Mouse (Mus musculus): ENCODE data around the gene Mrpl10. TPM values are rescaled to one million over a fixed set of nuclear protein-coding genes. Genes with fewer than 3 reads are reported as not detected.

Gene Mrpl10
- polyA plus RNA-seq, 1 experiment = 57.6 TPM

DNA sequence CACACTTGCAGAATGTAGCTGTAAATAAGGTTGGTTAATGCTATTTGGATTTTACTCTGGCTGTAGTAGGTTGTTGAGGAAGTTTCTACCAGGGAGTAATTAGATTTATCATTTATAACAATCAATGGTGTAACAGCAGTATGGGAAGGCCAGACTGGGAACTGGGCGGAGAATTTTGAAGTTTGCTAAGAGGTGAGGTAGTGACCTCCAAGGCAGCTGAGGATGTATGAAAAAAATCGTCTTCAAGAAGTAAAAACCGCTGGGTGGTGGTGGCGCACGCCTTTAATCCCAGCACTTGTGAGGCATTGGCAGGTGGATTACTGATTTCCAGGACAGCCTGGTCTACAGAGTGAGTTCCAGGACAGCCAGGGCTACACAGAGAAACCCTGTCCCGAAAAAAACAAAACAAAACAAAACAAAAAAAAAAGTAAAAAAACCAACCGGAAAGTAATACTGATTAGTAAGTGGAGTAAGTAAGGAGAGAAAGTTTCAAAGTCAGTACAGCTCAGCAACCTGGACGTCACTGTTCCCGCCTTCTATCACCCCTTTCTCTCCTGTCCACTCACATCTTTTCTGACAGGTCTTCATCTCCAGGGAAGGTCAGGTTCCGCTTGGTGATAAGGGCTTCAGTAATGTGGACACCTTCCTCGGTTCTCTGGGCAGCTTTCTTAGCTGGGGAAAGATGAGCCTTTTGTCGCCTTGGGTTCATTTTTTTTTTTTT lies 899 bp upstream of the Mrpl10 start:
- Histone ChIP-seq H3K27ac (ENCODE audit: insufficient read depth, low read length) (no peak overlapping the region), H3K27me3 (ENCODE audit: control insufficient read depth, insufficient read depth, low read length) (no peaks in the 10 kb centered on the region), H3K4me1 (ENCODE audit: control insufficient read depth, insufficient read depth, insufficient read length) (peaks cover 2% of the 10 kb centered on the region; the same call in 1 of the 2 replicates), H3K4me3 (ENCODE audit: extremely low read depth, insufficient read depth, insufficient read length) (no peak overlapping the region), H3K36me3 (ENCODE audit: control insufficient read depth, insufficient read depth, low read length) (no peaks in the 10 kb centered on the region; the same call in none of the 2 replicates)
- TF ChIP-seq CTCF (IDR thresholded peaks at IDR 0.05; ENCODE audit: extremely low read depth, insufficient read depth, insufficient read length, insufficient replicate concordance) (no peak), POLR2A (IDR thresholded peaks at IDR 0.05; ENCODE audit: low read depth, low read length) (no peak)
- DNase-seq (ENCODE audit: low read depth in 1 of 2, low spot score in 2 of 2) = no peak
- 42% methylated on average over 12 of the region's 12 CpGs for WGBS

DNA sequence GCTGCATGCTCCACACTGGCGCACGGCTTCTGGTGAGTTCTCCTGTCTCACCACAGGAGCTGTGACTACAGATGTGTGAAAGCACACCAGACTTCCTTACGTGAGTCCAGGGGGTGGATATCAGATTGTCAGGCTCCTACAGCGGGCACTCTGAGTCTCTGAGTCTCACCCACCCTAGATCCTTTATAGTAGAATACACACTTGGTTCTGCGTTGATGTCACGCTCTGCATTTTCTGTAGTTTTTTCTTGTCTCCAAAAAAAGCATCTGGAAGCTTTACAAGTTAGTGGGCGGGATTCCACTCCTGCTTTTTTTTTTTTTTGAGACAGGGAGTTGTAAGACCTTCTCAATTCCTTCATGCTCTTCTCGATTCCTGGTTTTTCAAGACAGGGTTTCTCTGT lies 3.5 kb downstream of the Mrpl10 start:
- 90% methylated on average over 8 of the region's 8 CpGs for WGBS
- no peaks in the 10 kb centered on the region for H3K27me3 ChIP-seq (ENCODE audit: control insufficient read depth, insufficient read depth, low read length)
- peaks cover 5% of the 10 kb centered on the region for H3K36me3 ChIP-seq (ENCODE audit: control insufficient read depth, insufficient read depth, low read length)

GRCm38 (mm10) chr11:97045861-97046260 lies 4.5 kb downstream of the Mrpl10 start:
- Histone ChIP-seq H3K27ac (ENCODE audit: insufficient read depth, low read length) (no peak overlapping the region), H3K4me3 (ENCODE audit: extremely low read depth, insufficient read depth, insufficient read length) (no peak overlapping the region), H3K27me3 (ENCODE audit: control insufficient read depth, insufficient read depth, low read length) (no peaks in the 10 kb centered on the region), H3K36me3 (ENCODE audit: control insufficient read depth, insufficient read depth, low read length) (peaks cover 5% of the 10 kb centered on the region), H3K4me1 (ENCODE audit: control insufficient read depth, insufficient read depth, insufficient read length) (peaks cover 5% of the 10 kb centered on the region; the same call in 1 of the 2 replicates)
- TF ChIP-seq POLR2A (IDR thresholded peaks at IDR 0.05; ENCODE audit: low read depth, low read length) (no peak), CTCF (IDR thresholded peaks at IDR 0.05; ENCODE audit: extremely low read depth, insufficient read depth, insufficient read length, insufficient replicate concordance) (no peak)
- DNase-seq (ENCODE audit: low read depth in 1 of 2, low spot score in 2 of 2) = no peak
- WGBS = 86% methylated on average over 7 of the region's 7 CpGs

More for the DNA sequence above, 3.5 kb downstream of the Mrpl10 start:
- H3K4me1 ChIP-seq (ENCODE audit: control insufficient read depth, insufficient read depth, insufficient read length) = peaks cover 2% of the 10 kb centered on the region; the same call in 1 of the 2 replicates
- no peak overlapping the region for H3K27ac ChIP-seq (ENCODE audit: insufficient read depth, low read length)
- DNase-seq (ENCODE audit: low read depth in 1 of 2, low spot score in 2 of 2) = no peak
- TF ChIP-seq POLR2A (IDR thresholded peaks at IDR 0.05; ENCODE audit: low read depth, low read length) (no peak), CTCF (IDR thresholded peaks at IDR 0.05; ENCODE audit: extremely low read depth, insufficient read depth, insufficient read length, insufficient replicate concordance) (no peak)
- H3K4me3 ChIP-seq (ENCODE audit: extremely low read depth, insufficient read depth, insufficient read length) = no peak overlapping the region

DNA sequence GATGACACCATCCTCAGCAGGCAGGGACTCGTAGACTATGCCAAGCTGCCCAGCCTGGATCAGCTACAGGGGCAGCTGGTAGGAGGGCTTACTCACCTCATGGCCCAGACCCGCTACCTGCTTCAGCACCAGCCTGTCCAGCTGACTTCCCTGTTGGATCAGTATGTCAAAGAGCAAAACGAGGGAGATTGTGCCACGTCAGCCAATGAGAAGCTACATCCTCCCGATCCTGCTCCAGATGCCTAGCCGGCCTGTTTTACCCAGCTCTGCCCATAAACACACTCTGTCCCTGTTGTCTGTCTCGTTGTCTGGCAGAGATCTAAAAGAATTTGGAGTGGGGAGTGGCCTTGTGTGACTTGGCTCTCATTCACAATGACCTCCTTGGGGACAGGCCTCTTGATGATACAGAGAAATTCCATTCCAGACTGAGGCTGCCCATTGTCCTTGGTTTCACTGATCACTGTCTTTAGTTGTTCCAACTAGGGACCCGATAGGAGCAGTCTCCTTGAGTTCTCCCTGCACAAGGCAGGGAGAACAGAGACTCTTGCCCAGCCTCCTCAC lies 6.8 kb downstream of the Mrpl10 start:
- TF ChIP-seq CTCF (IDR thresholded peaks at IDR 0.05; ENCODE audit: extremely low read depth, insufficient read depth, insufficient read length, insufficient replicate concordance) (no peak), POLR2A (IDR thresholded peaks at IDR 0.05; ENCODE audit: low read depth, low read length) (no peak)
- no peak overlapping the region for H3K4me3 ChIP-seq (ENCODE audit: extremely low read depth, insufficient read depth, insufficient read length)
- 93% methylated on average over 8 of the region's 8 CpGs for WGBS
- no peak overlapping the region for H3K27ac ChIP-seq (ENCODE audit: insufficient read depth, low read length)
- H3K27me3 ChIP-seq (ENCODE audit: control insufficient read depth, insufficient read depth, low read length) = no peaks in the 10 kb centered on the region
- H3K4me1 ChIP-seq (ENCODE audit: control insufficient read depth, insufficient read depth, insufficient read length) = peaks cover 17% of the 10 kb centered on the region; the same call in 1 of the 2 replicates
- DNase-seq (ENCODE audit: low read depth in 1 of 2, low spot score in 2 of 2) = no peak
- H3K36me3 ChIP-seq (ENCODE audit: control insufficient read depth, insufficient read depth, low read length) = peaks cover 5% of the 10 kb centered on the region

- Histone ChIP-seq H3K36me3 (ENCODE audit: control insufficient read depth, insufficient read depth, low read length) (peaks cover 12% of the 10 kb centered on the region; the same call in 1 of the 2 replicates), H3K27ac (ENCODE audit: insufficient read depth, low read length) (no peak overlapping the region), H3K4me1 (ENCODE audit: control insufficient read depth, insufficient read depth, insufficient read length) (peaks cover 17% of the 10 kb centered on the region; the same call in 1 of the 2 replicates), H3K27me3 (ENCODE audit: control insufficient read depth, insufficient read depth, low read length) (no peaks in the 10 kb centered on the region), H3K4me3 (ENCODE audit: extremely low read depth, insufficient read depth, insufficient read length) (no peak overlapping the region)
- no peak for DNase-seq (ENCODE audit: low read depth in 1 of 2, low spot score in 2 of 2)
- WGBS = 93% methylated on average over 6 of the region's 6 CpGs
- TF ChIP-seq CTCF (IDR thresholded peaks at IDR 0.05; ENCODE audit: extremely low read depth, insufficient read depth, insufficient read length, insufficient replicate concordance) = no peak
- TF ChIP-seq POLR2A (IDR thresholded peaks at IDR 0.05; ENCODE audit: low read depth, low read length) = no peak
Observed at GRCm38 (mm10) chr11:97049492-97050085, 8.2 kb downstream of the Mrpl10 start.

DNA sequence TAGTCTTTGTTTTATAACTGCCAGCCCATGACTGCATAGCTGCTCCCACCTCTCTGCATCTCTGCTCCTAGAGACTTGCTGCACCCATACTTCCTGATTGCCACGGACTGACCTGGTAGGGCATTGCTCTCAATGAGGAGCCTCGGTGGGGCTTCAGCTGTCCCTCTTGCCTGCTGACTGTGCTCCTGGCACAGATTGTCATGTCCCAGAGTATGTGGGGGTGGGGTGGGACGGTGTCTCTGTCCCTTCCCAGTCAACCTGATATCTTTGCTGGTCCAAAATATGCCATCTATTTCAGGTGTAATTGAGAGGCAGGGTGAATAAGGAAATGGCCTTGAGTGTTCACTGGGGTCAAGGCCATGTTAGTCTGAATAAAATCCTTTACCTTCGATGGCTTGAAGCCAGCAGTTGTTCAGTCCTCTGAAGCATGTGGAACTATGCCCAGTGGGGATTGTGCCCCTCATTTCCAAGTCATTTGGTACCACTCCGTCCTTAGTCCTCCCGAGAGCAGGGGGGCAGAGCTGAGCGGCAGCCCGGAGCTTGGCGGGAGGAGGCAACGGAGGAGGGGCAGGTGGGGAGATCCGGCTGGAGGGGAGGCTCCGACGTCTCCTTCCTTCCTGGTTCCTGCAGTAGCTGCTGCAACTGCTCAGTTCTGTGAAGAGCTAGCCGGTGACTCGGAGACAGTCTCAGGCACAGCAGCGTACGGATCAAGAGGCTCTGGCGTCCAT lies 9.0 kb downstream of the Mrpl10 start, which contains the start of gene Osbpl7:
Gene Osbpl7 (plus strand): TSS at position 413 of the 728 bp plus-strand sequence.
- 3% methylated on average over 18 of the region's 18 CpGs for WGBS
- H3K4me1 ChIP-seq (ENCODE audit: control insufficient read depth, insufficient read depth, insufficient read length) = peaks cover 17% of the 10 kb centered on the region; the same call in 1 of the 2 replicates
- peak within 1 kb of the TSS; percentile 38 for H3K27ac ChIP-seq (ENCODE audit: insufficient read depth, low read length)
- no peaks in the 10 kb centered on the region for H3K27me3 ChIP-seq (ENCODE audit: control insufficient read depth, insufficient read depth, low read length)
- TF ChIP-seq POLR2A (IDR thresholded peaks at IDR 0.05; ENCODE audit: low read depth, low read length) (peak; percentile 69), CTCF (IDR thresholded peaks at IDR 0.05; ENCODE audit: extremely low read depth, insufficient read depth, insufficient read length, insufficient replicate concordance) (peak; percentile 23; the same call in 1 of the 2 replicates)
- H3K36me3 ChIP-seq (ENCODE audit: control insufficient read depth, insufficient read depth, low read length) = peaks cover 19% of the 10 kb centered on the region
- H3K4me3 ChIP-seq (ENCODE audit: extremely low read depth, insufficient read depth, insufficient read length) = peak within 1 kb of the TSS; percentile 94
- peak; percentile 22 to 77 for DNase-seq (ENCODE audit: low read depth in 1 of 2, low spot score in 2 of 2)

Measured in spleen, adult 2 months (tissue).